9 mouse cellular contexts compared by ENCODE assay signal in the genomic region with DNA sequence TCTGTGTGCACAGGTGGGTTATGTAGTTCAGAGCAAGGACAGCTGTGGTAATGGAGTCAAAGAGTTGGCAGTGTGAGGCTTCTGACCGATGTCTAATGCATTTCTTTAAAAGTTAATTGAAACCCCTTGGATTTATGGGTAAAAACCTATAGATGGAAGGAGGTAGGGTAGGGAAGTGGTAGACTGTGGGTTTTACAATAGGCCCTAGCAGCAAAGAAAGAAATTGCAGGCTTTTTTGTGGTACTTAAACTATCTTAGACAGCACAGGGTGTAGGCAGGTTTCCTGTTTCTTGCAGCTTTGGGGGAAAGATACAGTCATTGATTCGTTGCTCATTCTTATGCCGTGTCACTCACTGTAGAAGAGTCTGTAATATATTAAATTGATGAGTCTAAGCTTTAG. TPM values are rescaled to one million over a fixed set of nuclear protein-coding genes. Genes with fewer than 3 reads are reported as not detected.
DNase-seq lines count a peak whose midpoint lies in the region; ATAC-seq and TF ChIP-seq lines count a peak whose summit lies in the region.
"Had no signal": no experiment of that assay in that cellular context is flagged by ENCODE, and none has a peak within 500 bp of the region (broad histone marks: within the 10 kb centered on the region; RNA-seq: fewer than 3 reads in every experiment).

No protein-coding gene starts in this region.

- peak overlapping the region; percentile 88 for H3K4me2 ChIP-seq in lung, embryonic 14.5 days
- peak overlapping the region; percentile 68 for H3K4me2 ChIP-seq in neural tube, embryonic 13.5 days

- no peaks in the 10 kb centered on the region for H3K36me3 ChIP-seq in lung, embryonic 14.5 days (ENCODE audit: insufficient read depth)
- H3K36me3 ChIP-seq in neural tube, embryonic 13.5 days = no peaks in the 10 kb centered on the region
- H3K36me3 ChIP-seq: midbrain, embryonic 12.5 days had no signal

- no peak for DNase-seq in lung, embryonic 14.5 days
- DNase-seq in lung, postnatal 25 days (ENCODE audit: low spot score) = no peak
- DNase-seq in kidney, postnatal 14 days = no peak
- no peak for DNase-seq in left cerebral cortex, postnatal 25 days (ENCODE audit: low spot score in 2 of 2)
- DNase-seq: adrenal gland, adult 2 months had no signal

- H3K27me3 ChIP-seq in lung, embryonic 14.5 days (ENCODE audit: insufficient read depth, low read length) = no peaks in the 10 kb centered on the region
- H3K27me3 ChIP-seq in neural tube, embryonic 13.5 days = no peaks in the 10 kb centered on the region

- intact Hi-C loops in left cerebral cortex, postnatal 25 days (cut with DNase I) = no loop called here

- no peak for TF ChIP-seq CTCF in lung, embryonic 14.5 days (IDR thresholded peaks at IDR 0.05; ENCODE audit: low read depth)
- no peak for TF ChIP-seq CTCF in bone marrow, adult 2 months (IDR thresholded peaks at IDR 0.05; ENCODE audit: control insufficient read depth, insufficient read depth, low read length)

- peak overlapping the region; percentile 88; the same call in 1 of the 2 replicates for H3K4me3 ChIP-seq in lung, embryonic 14.5 days (ENCODE audit: low read depth, low read length)
- H3K4me3 ChIP-seq in bone marrow, adult 2 months (replicated peaks; ENCODE audit: control insufficient read depth, low read depth, low read length) = peak overlapping the region; percentile 89
- peak overlapping the region; percentile 94 for H3K4me3 ChIP-seq in neural tube, embryonic 13.5 days
- H3K4me3 ChIP-seq: midbrain, embryonic 12.5 days had no signal

- H3K4me1 ChIP-seq in lung, embryonic 14.5 days (ENCODE audit: insufficient read depth) = peaks cover 13% of the 10 kb centered on the region
- peaks cover 1% of the 10 kb centered on the region for H3K4me1 ChIP-seq in bone marrow, adult 2 months (ENCODE audit: control insufficient read depth, insufficient read depth, low read length)
- peaks cover 42% of the 10 kb centered on the region for H3K4me1 ChIP-seq in neural tube, embryonic 13.5 days (replicated peaks)

- 81% methylated on average over 3 of the region's 3 CpGs for WGBS in lung, embryonic 14.5 days
- 16% methylated on average over 3 of the region's 3 CpGs for WGBS in bone marrow, adult 2 months
- 82% methylated on average over 3 of the region's 3 CpGs for WGBS in neural tube, embryonic 13.5 days

- ATAC-seq in lung, embryonic 14.5 days (ENCODE audit: insufficient read depth) = no peak
- peak; percentile 43 for ATAC-seq in inflammation-experienced regulatory T-cells, adult 6 months
- no peak for ATAC-seq in neural tube, embryonic 13.5 days (ENCODE audit: low read depth)

- no peak overlapping the region for H3K9ac ChIP-seq in lung, embryonic 14.5 days
- H3K9ac ChIP-seq in neural tube, embryonic 13.5 days = no peak overlapping the region
- H3K9ac ChIP-seq: midbrain, embryonic 12.5 days had no signal

- no peak overlapping the region for H3K27ac ChIP-seq in lung, embryonic 14.5 days (ENCODE audit: low read depth)
- no peak overlapping the region for H3K27ac ChIP-seq in bone marrow, adult 2 months (ENCODE audit: control insufficient read depth, insufficient read depth, low read depth, low read length, poor library complexity)
- H3K27ac ChIP-seq in neural tube, embryonic 13.5 days (replicated peaks) = no peak overlapping the region
- H3K27ac ChIP-seq: midbrain, embryonic 12.5 days had no signal

- TF ChIP-seq POLR2A in bone marrow, adult 2 months (IDR thresholded peaks at IDR 0.05; ENCODE audit: borderline replicate concordance, control insufficient read depth, low read depth, low read length) = no peak

- H3K9me3 ChIP-seq in lung, embryonic 14.5 days (ENCODE audit: low read depth, low read length) = no peaks in the 10 kb centered on the region
- no peaks in the 10 kb centered on the region for H3K9me3 ChIP-seq in neural tube, embryonic 13.5 days
- H3K9me3 ChIP-seq: midbrain, embryonic 12.5 days had no signal

RNA-seq across cellular contexts. Expression of a gene that starts 2.4 kb away (rescaled TPM):
- polyA plus RNA-seq in lung, embryonic 14.5 days (2014; fragmentation: Nextera tagmentation; extraction: Ambion mirVana) = 7.6 and 8.9 TPM in 2 replicates
- 14.4 and 18.3 TPM in 2 replicates for polyA plus RNA-seq in bone marrow, adult 2 months (2011; ENCODE audit: insufficient read depth, insufficient read length, low replicate concordance, missing spikeins)
- 1 to 10 TPM; 2.2 to 4.3 (median 3.5) TPM for polyA plus RNA-seq in inflammation-experienced regulatory T-cells, adult 6 months (2017; shearing (Covaris generic))
- 21.5 and 22.8 TPM in 2 replicates for polyA plus RNA-seq in neural tube, embryonic 13.5 days (2015; fragmentation: Nextera tagmentation; extraction: Ambion mirVana)
- total RNA-seq in left cerebral cortex, postnatal 25 days (2021) = 10 to 100 TPM; 52.3 to 57.2 TPM
